9 mouse cellular contexts compared by ENCODE assay signal in the genomic region with DNA sequence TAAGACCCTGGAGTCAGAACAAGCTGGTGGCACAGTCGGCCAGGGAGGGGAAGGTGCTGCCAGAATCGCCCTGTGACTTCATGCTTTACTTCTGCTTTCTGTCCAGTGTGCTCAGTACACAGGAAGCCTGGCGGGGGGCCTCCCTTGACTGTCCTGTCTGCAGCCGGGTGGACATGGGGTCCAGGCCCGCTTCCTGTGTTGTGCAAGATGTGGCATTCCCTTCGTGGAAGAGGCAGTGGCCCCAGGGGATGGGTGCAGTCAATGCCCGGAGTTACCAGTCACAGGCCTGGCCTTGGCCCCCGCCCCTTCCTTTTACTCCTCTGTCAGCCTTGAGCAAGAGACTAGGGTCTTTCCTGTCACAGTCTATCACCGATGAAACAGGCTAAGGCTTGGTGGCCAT.
A peak's percentile ranks its signal among the peaks of the same experiment; 100 is the strongest.
DNase-seq lines count a peak whose midpoint lies in the region; ATAC-seq and TF ChIP-seq lines count a peak whose summit lies in the region.
"Had no signal": no experiment of that assay in that cellular context is flagged by ENCODE, and none has a peak within 500 bp of the region (broad histone marks: within the 10 kb centered on the region; RNA-seq: fewer than 3 reads in every experiment).

No protein-coding gene starts in this region.

- H3K27ac ChIP-seq in forebrain, embryonic 16.5 days (ENCODE audit: low read length) = no peak overlapping the region
- no peak overlapping the region for H3K27ac ChIP-seq in forebrain, embryonic 14.5 days (ENCODE audit: low read depth, low read length)
- H3K27ac ChIP-seq: embryonic facial prominence, embryonic 15.5 days had no signal

- no peaks in the 10 kb centered on the region for H3K36me3 ChIP-seq in G1E (replicated peaks)
- no peaks in the 10 kb centered on the region for H3K36me3 ChIP-seq in megakaryocyte, embryonic 14.5 days (replicated peaks; ENCODE audit: low read length)
- no peaks in the 10 kb centered on the region for H3K36me3 ChIP-seq in forebrain, embryonic 16.5 days (ENCODE audit: control insufficient read depth, insufficient read depth)
- no peaks in the 10 kb centered on the region for H3K36me3 ChIP-seq in forebrain, embryonic 14.5 days (ENCODE audit: control insufficient read depth, insufficient read depth, low read length)
- H3K36me3 ChIP-seq: embryonic facial prominence, embryonic 15.5 days had no signal

- peaks cover 69% of the 10 kb centered on the region for H3K27me3 ChIP-seq in G1E (ENCODE audit: insufficient read depth, low read length)
- H3K27me3 ChIP-seq in megakaryocyte, embryonic 14.5 days (replicated peaks) = peaks cover 4% of the 10 kb centered on the region
- no peaks in the 10 kb centered on the region for H3K27me3 ChIP-seq in forebrain, embryonic 16.5 days (replicated peaks; ENCODE audit: control insufficient read depth, insufficient read depth, low read length)
- no peaks in the 10 kb centered on the region for H3K27me3 ChIP-seq in forebrain, embryonic 14.5 days (replicated peaks; ENCODE audit: control insufficient read depth, insufficient read depth, low read length)
- H3K27me3 ChIP-seq: embryonic facial prominence, embryonic 15.5 days had no signal

- H3K9ac ChIP-seq in forebrain, embryonic 16.5 days (replicated peaks; ENCODE audit: low read depth, low read length) = no peak overlapping the region
- no peak overlapping the region for H3K9ac ChIP-seq in forebrain, embryonic 14.5 days (ENCODE audit: low read length)
- H3K9ac ChIP-seq: embryonic facial prominence, embryonic 15.5 days had no signal

- H3K4me3 ChIP-seq in G1E (ENCODE audit: low read depth, low read length) = no peak overlapping the region
- H3K4me3 ChIP-seq in megakaryocyte, embryonic 14.5 days (replicated peaks) = peak overlapping the region; percentile 47
- H3K4me3 ChIP-seq in forebrain, embryonic 16.5 days (replicated peaks; ENCODE audit: low read length) = no peak overlapping the region
- no peak overlapping the region for H3K4me3 ChIP-seq in forebrain, embryonic 14.5 days (ENCODE audit: low read depth, low read length)
- H3K4me3 ChIP-seq: embryonic facial prominence, embryonic 15.5 days had no signal

- no peak overlapping the region for H3K4me2 ChIP-seq in forebrain, embryonic 16.5 days (ENCODE audit: low read length)
- no peak overlapping the region for H3K4me2 ChIP-seq in forebrain, embryonic 14.5 days (ENCODE audit: low read length)
- H3K4me2 ChIP-seq: embryonic facial prominence, embryonic 15.5 days had no signal

- H3K9me3 ChIP-seq in G1E (replicated peaks) = no peaks in the 10 kb centered on the region
- H3K9me3 ChIP-seq in megakaryocyte, embryonic 14.5 days = no peaks in the 10 kb centered on the region
- H3K9me3 ChIP-seq in forebrain, embryonic 16.5 days (ENCODE audit: control insufficient read depth, low read length) = no peaks in the 10 kb centered on the region
- H3K9me3 ChIP-seq in forebrain, embryonic 14.5 days (replicated peaks; ENCODE audit: control insufficient read depth, low read length) = no peaks in the 10 kb centered on the region
- H3K9me3 ChIP-seq: embryonic facial prominence, embryonic 15.5 days had no signal

- no peak for TF ChIP-seq CTCF in G1E (IDR thresholded peaks at IDR 0.05; ENCODE audit: low read depth, low read length)

- peaks cover 55% of the 10 kb centered on the region for H3K4me1 ChIP-seq in G1E (ENCODE audit: insufficient read depth, low read depth, low read length)
- H3K4me1 ChIP-seq in megakaryocyte, embryonic 14.5 days = peaks cover 89% of the 10 kb centered on the region
- H3K4me1 ChIP-seq in forebrain, embryonic 16.5 days (replicated peaks; ENCODE audit: control insufficient read depth, insufficient read depth, low read length) = no peaks in the 10 kb centered on the region
- H3K4me1 ChIP-seq in forebrain, embryonic 14.5 days (ENCODE audit: control insufficient read depth, insufficient read depth, low read length) = no peaks in the 10 kb centered on the region

- 73% methylated on average over 9 of the region's 9 CpGs for WGBS in forebrain, embryonic 16.5 days
- WGBS in forebrain, embryonic 14.5 days = 76% methylated on average over 9 of the region's 9 CpGs

- DNase-seq in adrenal gland, postnatal 14 days = peak; percentile 54
- DNase-seq in adrenal gland, adult 18-20 months (ENCODE audit: low spot score in 2 of 2) = no peak
- no peak for DNase-seq in G1E (ENCODE audit: low spot score)
- peak; percentile 95 for DNase-seq in layer of hippocampus, adult 9-11 months
- DNase-seq in cerebellum, postnatal 25 days = no peak
- DNase-seq in forebrain, embryonic 14.5 days (ENCODE audit: low spot score) = no peak

- ATAC-seq in G1E (ENCODE audit: extremely low read depth, insufficient number of reproducible peaks, low FRiP score, poor library complexity, severe bottlenecking) = peak; percentile 50; the same call in 1 of the 2 replicates
- no peak for ATAC-seq in forebrain, embryonic 16.5 days
- no peak for ATAC-seq in forebrain, embryonic 14.5 days

Comparison
In these comparisons a context has a peak if more than half of its experiments do, and no peak if none do; other contexts are left out.
1. DNase-seq: peak in adrenal gland, postnatal 14 days (single experiment) and layer of hippocampus, adult 9-11 months (single experiment); none in adrenal gland, adult 18-20 months (0 of 2), G1E (single experiment), cerebellum, postnatal 25 days (0 of 2) and forebrain, embryonic 14.5 days (single experiment).